Mouse (Mus musculus) intestine, embryonic 15.5 days (tissue): ENCODE data around the gene Gm20458. TPM values are rescaled to one million over a fixed set of nuclear protein-coding genes. Genes with fewer than 3 reads are reported as not detected.

ENCODE experiments used
- ATAC-seq: fragments of 200-750 bp; cut with Nextera tagmentation; 2 replicates; pipeline ENCODE4 v1.8.0; 2017; ENCODE audit warnings: moderate TSS enrichment, moderate library complexity
- H3K27ac ChIP-seq: fragments of 300-500 bp; sonication (generic); 2 replicates; pipeline ENCODE4 v1.5.1; 2015; ENCODE audit warnings: mild to moderate bottlenecking, inconsistent platforms
- H3K27me3 ChIP-seq: fragments of 300-500 bp; sonication (generic); replicated peaks from 2 replicates; pipeline ENCODE4 v1.6.1; 2015; ENCODE audit warnings: inconsistent platforms
- H3K36me3 ChIP-seq: fragments of 300-500 bp; sonication (generic); 2 replicates; pipeline ENCODE4 v1.6.1; 2015; ENCODE audit warnings: inconsistent platforms
- H3K4me1 ChIP-seq: fragments of 300-500 bp; sonication (generic); replicated peaks from 2 replicates; pipeline ENCODE4 v1.6.1; 2015; ENCODE audit warnings: inconsistent platforms
- H3K4me2 ChIP-seq: fragments of 300-500 bp; sonication (generic); replicated peaks from 2 replicates; pipeline ENCODE4 v1.6.1; 2015; ENCODE audit warnings: mild to moderate bottlenecking, inconsistent platforms
- H3K4me3 ChIP-seq: fragments of 300-500 bp; sonication (generic); replicated peaks from 2 replicates; pipeline ENCODE4 v1.5.1; 2015; ENCODE audit warnings: inconsistent platforms
- H3K9ac ChIP-seq: fragments of 300-500 bp; sonication (generic); 2 replicates; pipeline ENCODE4 v1.6.1; 2015; ENCODE audit warnings: inconsistent platforms
- H3K9me3 ChIP-seq: fragments of 300-500 bp; sonication (generic); 2 replicates; pipeline ENCODE4 v1.6.1; 2016; ENCODE audit warnings: inconsistent platforms
- WGBS: fragments of 180-500 bp; shearing (Covaris S2); methylation state at CpG from one replicate; pipeline ENCODE4 v1.1.7; 2015; 5-methylcytosine and 5-hydroxymethylcytosine counted together
- polyA plus RNA-seq: library from polyadenylated mRNA; unstranded; fragments of >200 nt; fragmentation: Nextera tagmentation; extraction: Ambion mirVana; gene quantifications from 2 replicates; pipeline ENCODE4 v1.2.1, GENCODE M21; 2015

Gm20458 gene
- polyA plus RNA-seq, 1 experiment from 2014 or later = 18.5 TPM

DNA sequence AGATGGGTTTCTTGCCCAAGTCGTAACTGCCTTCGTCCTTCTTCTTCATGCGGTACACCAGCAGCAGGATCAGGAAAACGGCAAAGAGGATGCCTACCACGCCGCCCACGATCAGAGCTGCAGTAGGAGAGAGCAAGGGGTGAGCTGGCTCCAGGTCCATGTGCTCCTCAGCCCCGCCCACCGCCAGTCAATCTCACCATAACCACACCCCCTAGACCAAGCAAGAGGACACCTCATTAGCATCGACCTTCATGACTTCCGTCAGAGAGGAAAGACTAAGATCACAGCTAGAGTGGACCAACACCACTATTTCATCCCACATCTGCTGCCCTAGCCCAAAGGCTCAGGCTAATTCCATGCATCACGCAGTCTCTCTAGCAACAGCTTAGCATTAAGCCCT lies 34.6 kb upstream of the Gm20458 start:
- Histone ChIP-seq H3K9me3 (no peaks in the 10 kb centered on the region), H3K27me3 (no peaks in the 10 kb centered on the region), H3K27ac (no peak overlapping the region), H3K9ac (no peak overlapping the region), H3K4me3 (no peak overlapping the region), H3K4me2 (no peak overlapping the region), H3K4me1 (peaks cover 18% of the 10 kb centered on the region), H3K36me3 (peaks cover 22% of the 10 kb centered on the region)
- 28% methylated on average over 12 of the region's 12 CpGs for WGBS
- peak; percentile 37; the same call in 1 of the 2 replicates for ATAC-seq

DNA sequence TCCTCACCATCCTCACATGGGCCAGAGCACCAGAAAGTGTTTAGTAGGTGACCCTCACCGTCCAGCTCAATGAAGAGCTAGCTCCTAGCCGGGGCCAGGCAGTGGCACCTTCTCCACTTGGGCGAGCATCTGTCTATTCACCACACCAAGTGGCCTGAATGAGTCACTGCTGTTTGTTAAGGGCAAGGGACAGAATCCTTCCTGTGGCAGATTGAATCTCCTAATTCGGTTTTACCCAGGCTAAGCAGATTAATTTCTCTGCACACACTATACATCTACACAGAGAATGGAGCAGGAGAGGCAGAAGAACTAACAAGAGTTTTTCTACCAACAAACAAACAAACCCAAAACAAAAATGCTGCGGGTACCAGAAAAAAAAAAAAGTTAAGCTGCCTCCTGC lies 33.8 kb upstream of the Gm20458 start:
- no peak overlapping the region for H3K4me3 ChIP-seq
- ATAC-seq = no peak
- peaks cover 26% of the 10 kb centered on the region for H3K4me1 ChIP-seq
- H3K27me3 ChIP-seq = no peaks in the 10 kb centered on the region
- no peak overlapping the region for H3K27ac ChIP-seq
- H3K9me3 ChIP-seq = no peaks in the 10 kb centered on the region
- H3K9ac ChIP-seq = no peak overlapping the region
- peaks cover 22% of the 10 kb centered on the region for H3K36me3 ChIP-seq
- WGBS = 84% methylated on average over 5 of the region's 5 CpGs
- no peak overlapping the region for H3K4me2 ChIP-seq

DNA sequence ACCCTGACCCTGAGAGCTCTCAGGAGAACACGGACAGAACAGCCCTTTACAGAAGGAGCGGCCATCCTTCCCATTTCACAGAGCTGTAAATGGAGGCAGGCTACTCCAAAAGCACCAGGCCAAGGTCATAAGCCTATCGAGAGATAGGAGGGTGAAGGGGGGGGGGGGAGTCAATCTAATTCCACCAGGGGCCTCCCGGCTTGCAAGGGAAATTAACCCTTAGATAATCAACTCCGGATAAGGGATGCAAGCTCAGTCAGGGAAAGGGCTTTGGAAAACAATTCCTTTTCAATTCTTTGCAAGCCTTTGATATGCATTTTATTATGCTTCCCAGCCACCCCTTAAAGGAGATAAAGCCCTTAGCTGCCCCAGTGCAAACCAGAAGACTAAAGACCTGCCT lies 32.3 kb upstream of the Gm20458 start:
- Histone ChIP-seq H3K4me3 (no peak overlapping the region), H3K27me3 (no peaks in the 10 kb centered on the region), H3K9me3 (no peaks in the 10 kb centered on the region), H3K27ac (peak overlapping the region; percentile 32; the same call in 1 of the 2 replicates), H3K36me3 (peaks cover 22% of the 10 kb centered on the region), H3K9ac (no peak overlapping the region), H3K4me2 (no peak overlapping the region), H3K4me1 (peaks cover 36% of the 10 kb centered on the region)
- WGBS = 32% methylated on average over 5 of the region's 5 CpGs
- no peak for ATAC-seq

DNA sequence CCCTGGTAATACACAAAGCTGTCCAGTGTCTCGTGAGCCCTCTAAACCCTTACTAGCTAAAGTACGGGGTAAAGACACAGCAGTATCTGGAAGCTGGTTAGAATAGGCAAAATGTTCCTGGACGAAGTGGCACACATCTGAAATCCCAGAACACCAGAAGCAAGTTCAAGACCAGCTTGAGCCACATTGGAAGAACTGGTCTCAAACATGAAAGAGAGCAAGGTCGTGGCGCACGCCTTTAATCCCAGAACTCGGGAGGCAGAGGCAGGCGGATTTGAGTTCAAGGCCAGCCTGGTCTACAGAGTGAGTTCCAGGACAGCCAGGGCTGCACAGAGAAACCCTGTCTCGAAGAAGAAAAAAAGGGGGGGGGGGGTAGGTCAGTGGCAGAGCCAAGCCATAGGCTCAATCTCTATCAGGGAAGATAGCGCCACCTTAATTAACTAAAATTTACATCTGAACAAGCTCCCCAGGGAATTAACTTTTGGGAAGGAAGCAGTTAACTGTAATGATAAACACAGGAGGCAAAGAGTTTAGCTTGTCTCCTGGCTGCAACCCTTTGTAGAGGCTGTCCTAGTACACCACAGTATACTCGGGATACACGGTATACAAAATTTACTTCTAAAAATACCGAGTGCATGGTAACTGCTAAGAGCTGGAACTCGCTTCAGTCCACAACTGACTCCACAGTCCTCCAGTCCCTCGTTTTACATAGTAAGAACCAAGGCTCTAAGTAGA lies 30.7 kb upstream of the Gm20458 start:
- Histone ChIP-seq H3K27me3 (no peaks in the 10 kb centered on the region), H3K27ac (peak overlapping the region; percentile 72), H3K4me2 (peak overlapping the region; percentile 20; the same call in 1 of the 2 replicates), H3K9ac (no peak overlapping the region), H3K36me3 (peaks cover 15% of the 10 kb centered on the region), H3K9me3 (no peaks in the 10 kb centered on the region), H3K4me3 (no peak overlapping the region), H3K4me1 (peaks cover 49% of the 10 kb centered on the region)
- ATAC-seq = no peak
- WGBS = 58% methylated on average over 15 of the region's 15 CpGs

DNA sequence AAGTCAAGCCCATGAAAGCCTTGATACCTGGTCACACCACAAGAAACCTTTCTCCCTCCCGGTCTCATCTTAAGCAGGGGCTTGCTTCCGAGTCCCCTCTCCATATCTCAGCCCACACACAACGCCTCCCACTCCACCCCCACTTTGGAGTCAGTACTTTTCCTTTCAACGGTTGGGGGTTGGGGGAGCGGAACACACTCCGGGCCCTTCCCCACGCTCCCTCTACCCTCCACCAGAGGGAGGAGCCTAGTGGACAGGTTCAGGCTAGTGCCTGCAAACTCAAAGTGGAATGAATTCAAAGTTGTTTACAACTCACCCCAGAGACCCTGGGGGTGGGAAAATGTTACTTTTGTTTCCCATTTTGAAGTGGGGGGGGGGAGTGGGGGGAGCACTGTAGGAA lies 30.1 kb upstream of the Gm20458 start:
- no peak overlapping the region for H3K4me3 ChIP-seq
- no peak overlapping the region for H3K9ac ChIP-seq
- peak overlapping the region; percentile 72 for H3K27ac ChIP-seq
- no peaks in the 10 kb centered on the region for H3K27me3 ChIP-seq
- 13% methylated on average over 7 of the region's 7 CpGs for WGBS
- H3K4me1 ChIP-seq = peaks cover 55% of the 10 kb centered on the region
- H3K4me2 ChIP-seq = peak overlapping the region; percentile 20; the same call in 1 of the 2 replicates
- ATAC-seq = no peak
- H3K9me3 ChIP-seq = no peaks in the 10 kb centered on the region
- H3K36me3 ChIP-seq = peaks cover 10% of the 10 kb centered on the region

DNA sequence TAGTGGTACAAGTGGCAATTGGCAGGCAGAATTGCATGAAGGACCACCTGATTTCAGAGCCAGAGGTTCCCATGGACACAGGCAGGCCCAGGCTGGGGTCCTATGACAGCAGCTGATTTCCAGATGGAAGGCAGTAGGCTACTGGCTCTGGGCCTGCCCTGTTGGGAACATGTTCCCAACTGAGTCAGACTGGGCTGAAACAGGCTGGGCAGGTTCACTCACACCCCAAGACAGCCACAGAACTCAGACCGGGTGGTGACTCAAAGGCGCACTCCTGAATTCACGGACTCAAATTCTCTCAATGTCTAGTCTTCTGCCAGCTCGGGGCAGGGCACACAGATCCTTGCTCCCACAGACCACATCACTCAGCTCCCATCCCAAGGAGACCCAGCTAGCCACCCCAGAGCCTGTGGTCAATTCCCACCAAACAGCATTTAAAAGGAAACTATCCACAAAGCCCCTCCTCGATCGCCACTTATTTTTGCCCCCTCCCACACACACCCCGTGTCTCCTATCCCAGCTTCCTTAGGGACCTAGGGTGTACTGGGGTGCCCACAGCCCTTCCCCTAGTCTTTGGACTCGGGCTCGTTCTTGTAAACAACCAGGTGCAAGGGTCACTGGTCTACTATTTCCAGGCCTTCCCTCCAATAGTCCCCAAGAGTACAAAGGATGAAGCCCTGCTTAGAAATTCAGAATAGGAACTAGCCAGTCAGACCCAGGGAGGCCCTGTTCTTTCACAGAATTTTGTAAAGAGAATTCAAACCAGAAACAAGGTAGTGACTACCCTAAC lies 28.9 kb upstream of the Gm20458 start:
- Histone ChIP-seq H3K4me3 (peak overlapping the region; percentile 5; the same call in 1 of the 2 replicates), H3K4me1 (peaks cover 66% of the 10 kb centered on the region), H3K36me3 (peaks cover 7% of the 10 kb centered on the region), H3K9me3 (no peaks in the 10 kb centered on the region), H3K4me2 (peak overlapping the region; percentile 54), H3K9ac (0 out of 2 replicates have a peak overlapping the region, but pooled peaks have one; percentile 12), H3K27me3 (no peaks in the 10 kb centered on the region), H3K27ac (peak overlapping the region; percentile 73)
- WGBS = 48% methylated on average over 9 of the region's 9 CpGs
- ATAC-seq = peak; percentile 57

DNA sequence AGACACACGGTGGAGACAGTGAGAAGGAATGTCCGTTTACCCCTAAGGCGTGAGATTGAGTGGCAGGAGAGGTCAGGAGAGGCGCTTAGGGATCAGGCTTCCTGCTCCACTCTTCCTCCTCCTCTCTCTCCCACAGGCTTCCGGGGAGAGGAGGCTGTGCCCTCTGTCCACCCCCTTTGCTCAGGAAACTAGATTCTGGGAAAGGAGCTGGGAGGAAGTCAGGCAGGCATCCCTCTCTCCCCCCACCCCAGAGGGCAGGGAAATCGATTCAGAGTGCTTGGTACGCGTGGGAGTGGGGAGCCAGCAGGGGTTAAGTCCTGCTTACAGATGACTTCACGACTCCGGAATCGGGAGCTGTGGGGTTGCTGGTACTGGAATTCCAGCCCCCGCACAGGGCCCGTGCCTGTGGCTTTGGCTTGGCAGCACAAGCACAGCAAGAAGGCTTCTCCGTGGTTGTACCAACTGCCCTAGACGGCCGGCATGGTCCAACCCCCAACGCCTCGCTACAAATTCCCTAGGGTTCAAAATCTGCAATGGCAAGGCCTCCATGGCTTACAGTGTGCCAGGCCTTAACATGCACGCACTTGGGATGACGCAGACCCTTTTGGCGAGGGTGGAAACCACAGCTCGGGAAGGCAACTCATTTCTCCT lies 28.1 kb upstream of the Gm20458 start:
- H3K9me3 ChIP-seq = no peaks in the 10 kb centered on the region
- 0 out of 2 replicates have a peak overlapping the region, but pooled peaks have one; percentile 2 for H3K9ac ChIP-seq
- no peaks in the 10 kb centered on the region for H3K27me3 ChIP-seq
- peak overlapping the region; percentile 7; the same call in 1 of the 2 replicates for H3K4me3 ChIP-seq
- ATAC-seq = no peak
- peak overlapping the region; percentile 73 for H3K27ac ChIP-seq
- H3K4me1 ChIP-seq = peaks cover 69% of the 10 kb centered on the region
- WGBS = 16% methylated on average over 22 of the region's 22 CpGs
- H3K36me3 ChIP-seq = peaks cover 6% of the 10 kb centered on the region
- H3K4me2 ChIP-seq = peak overlapping the region; percentile 54

DNA sequence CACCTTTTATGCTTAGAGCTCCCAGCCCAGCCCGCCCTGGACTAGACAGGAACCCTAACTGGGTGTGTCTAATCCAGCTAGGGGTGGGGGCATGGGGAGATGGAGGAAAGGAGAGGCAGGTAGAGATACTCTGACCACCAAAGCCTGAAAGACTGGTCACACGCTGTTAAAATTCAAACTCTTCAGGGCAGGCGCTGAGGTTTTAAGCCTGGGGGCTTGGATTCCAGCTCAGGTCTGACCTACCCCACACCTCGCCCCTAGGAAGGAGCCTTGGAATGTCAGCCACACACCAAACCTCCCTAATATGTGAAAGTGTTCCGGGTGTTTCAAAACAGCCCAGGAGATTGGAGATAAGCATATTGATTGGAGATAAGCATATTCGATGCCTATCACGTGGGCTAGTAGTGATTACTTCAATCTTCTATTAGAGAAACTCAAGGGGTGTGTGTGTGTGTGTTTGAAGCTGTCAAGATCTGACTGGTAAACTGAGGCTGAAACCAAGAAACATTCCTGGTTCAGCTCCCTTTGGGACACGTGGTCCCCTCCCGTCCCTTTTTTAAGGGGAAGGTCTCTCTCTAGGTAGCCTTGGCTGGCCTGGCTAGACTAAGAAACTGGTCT lies 27.4 kb upstream of the Gm20458 start:
- Histone ChIP-seq H3K9me3 (no peaks in the 10 kb centered on the region), H3K27me3 (no peaks in the 10 kb centered on the region), H3K4me1 (peaks cover 69% of the 10 kb centered on the region), H3K27ac (peak overlapping the region; percentile 73), H3K36me3 (peaks cover under 1% of the 10 kb centered on the region), H3K4me2 (peak overlapping the region; percentile 54), H3K9ac (0 out of 2 replicates have a peak overlapping the region, but pooled peaks have one; percentile 2), H3K4me3 (no peak overlapping the region)
- no peak for ATAC-seq
- WGBS = 63% methylated on average over 9 of the region's 9 CpGs

DNA sequence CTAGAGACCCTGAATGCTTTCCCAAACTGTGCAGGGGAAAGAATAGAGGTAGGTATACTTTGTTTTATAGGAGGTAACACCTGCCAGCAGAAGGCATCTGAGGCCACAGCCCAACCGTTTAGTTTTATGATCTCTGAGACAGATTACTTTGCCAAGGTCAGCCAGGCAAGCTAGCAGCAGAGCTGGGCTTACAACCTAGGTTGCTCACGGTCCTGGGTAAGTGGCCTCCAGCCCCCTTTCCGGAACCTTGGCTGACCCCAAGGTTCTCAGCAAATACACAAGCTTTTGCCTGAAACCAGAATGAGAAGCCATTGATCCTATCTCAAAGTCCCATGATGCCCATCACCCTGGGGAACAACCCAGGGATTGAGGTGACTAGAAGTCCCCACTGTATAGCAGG lies 26.1 kb upstream of the Gm20458 start:
- Histone ChIP-seq H3K9ac (0 out of 2 replicates have a peak overlapping the region, but pooled peaks have one; percentile 3), H3K27ac (peak overlapping the region; percentile 93), H3K36me3 (no peaks in the 10 kb centered on the region), H3K4me2 (peak overlapping the region; percentile 83), H3K27me3 (no peaks in the 10 kb centered on the region), H3K9me3 (no peaks in the 10 kb centered on the region), H3K4me1 (peaks cover 70% of the 10 kb centered on the region), H3K4me3 (no peak overlapping the region)
- no peak for ATAC-seq
- WGBS = 40% methylated on average over 3 of the region's 3 CpGs

DNA sequence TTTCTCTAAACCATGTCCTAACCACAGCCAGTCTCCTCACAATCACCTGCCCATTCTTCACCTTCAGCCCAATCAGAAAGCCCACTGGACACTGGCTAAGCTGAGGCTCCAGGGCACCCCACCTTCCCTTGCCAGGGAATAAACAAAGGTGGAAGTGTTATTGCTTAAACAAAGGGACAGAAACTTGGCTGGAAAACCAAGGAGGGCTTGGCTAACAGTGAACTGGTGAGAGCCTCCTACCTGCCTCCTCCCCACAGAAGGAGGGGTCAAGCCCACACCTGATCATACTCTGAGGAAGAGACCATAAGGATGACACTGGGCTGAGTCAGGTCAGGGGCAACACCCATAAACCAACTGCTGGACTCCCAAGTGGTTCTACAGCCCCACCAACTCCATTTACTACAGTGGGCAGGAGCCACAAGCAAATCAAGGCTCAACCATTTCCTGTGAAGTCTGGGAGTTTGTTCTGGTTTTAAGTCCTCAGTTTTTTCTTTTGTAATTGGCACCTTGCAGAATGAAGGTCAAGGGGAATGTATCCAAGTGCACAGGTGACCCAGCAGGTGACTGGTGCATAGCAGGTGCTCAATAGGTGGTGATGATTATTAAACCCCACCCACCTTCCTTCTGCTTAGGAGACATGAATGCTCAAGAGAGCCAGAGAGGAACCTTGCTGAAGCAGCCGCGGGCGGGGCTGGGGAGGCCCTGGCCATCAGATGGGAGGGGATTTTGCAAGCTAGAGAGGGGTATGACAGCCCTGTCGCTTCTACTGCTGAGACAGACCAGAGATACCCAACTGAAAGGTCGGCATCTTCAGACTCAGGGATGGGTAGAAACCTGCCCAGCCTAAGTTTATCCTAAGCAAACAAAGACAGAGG lies 25.3 kb upstream of the Gm20458 start:
- no peaks in the 10 kb centered on the region for H3K36me3 ChIP-seq
- 0 out of 2 replicates have a peak overlapping the region, but pooled peaks have one; percentile 35 for H3K9ac ChIP-seq
- H3K9me3 ChIP-seq = no peaks in the 10 kb centered on the region
- no peaks in the 10 kb centered on the region for H3K27me3 ChIP-seq
- WGBS = 27% methylated on average over 5 of the region's 5 CpGs
- peak overlapping the region; percentile 93 for H3K27ac ChIP-seq
- H3K4me1 ChIP-seq = peaks cover 74% of the 10 kb centered on the region
- H3K4me2 ChIP-seq = peak overlapping the region; percentile 83
- no peak for ATAC-seq
- no peak overlapping the region for H3K4me3 ChIP-seq
